Mouse (Mus musculus) layer of hippocampus, adult 6 months (tissue): ENCODE measurements around the gene Commd3. TPM values are rescaled to one million over a fixed set of nuclear protein-coding genes. Genes with fewer than 3 reads are reported as not detected.

ENCODE experiments used
- long read RNA-seq, 2 experiments: library from polyadenylated mRNA; unstranded; transcript quantifications; one replicate each; pipeline ENCODE4 v2.0.0; 2019 to 2020
- polyA plus RNA-seq: library from polyadenylated mRNA; unstranded; fragments of <200 nt; fragmentation: Nextera tagmentation; gene quantifications from 2 replicates; pipeline ENCODE4 v1.2.3, GENCODE M21; 2021

Commd3 gene
- 182 and 206 TPM in 2 replicates for polyA plus RNA-seq
- long read RNA-seq, experiment 1, transcript Commd3-201 (8 exons, 935 nt) = major isoform, 136 of 148 reads
- long read RNA-seq, experiment 1, partial matches to known transcripts = 4 of 148 reads
- long read RNA-seq, experiment 1, other reads (novel, unspliced or antisense) = 7 of 148 reads
- long read RNA-seq, experiment 2, transcript Commd3-201 (8 exons, 935 nt) = major isoform, 50 of 61 reads
- long read RNA-seq, experiment 2, partial matches to known transcripts = 0 of 61 reads
- long read RNA-seq, experiment 2, other reads (novel, unspliced or antisense) = 10 of 61 reads

GRCm38 (mm10) chr2:18672133-18672765 lies at the start of gene Commd3:
TSS of gene Commd3 (plus strand) at chr2:18672384.

DNA sequence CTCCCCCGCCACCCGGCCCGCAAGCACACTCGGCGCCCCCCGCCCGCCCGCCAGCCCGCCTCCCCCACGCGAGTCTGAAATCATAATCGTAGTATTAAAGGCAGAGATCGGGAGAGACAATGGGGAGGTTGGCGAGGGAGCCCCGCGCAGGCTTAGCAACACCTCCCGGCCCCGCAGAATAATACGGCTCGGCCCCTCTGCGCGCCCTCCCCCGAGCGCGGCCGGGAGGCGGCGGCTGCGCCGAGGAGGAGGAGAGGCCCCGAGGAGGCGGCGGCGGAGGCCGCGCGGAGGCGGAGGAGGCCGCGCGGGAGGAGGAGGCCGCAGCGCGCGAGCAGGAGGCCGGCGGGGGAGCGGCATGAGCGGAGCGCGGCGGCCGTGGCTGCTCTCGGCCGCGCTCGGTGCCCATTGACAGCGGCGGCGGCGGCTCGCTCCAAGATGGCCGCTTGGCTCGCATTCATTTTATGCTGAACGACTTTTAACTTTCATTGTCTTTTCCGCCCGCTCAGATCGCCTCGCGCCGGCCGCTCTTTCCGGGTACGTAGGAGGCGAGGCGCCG lies 4.8 kb downstream of the Commd3 start, which contains the start of gene Bmi1:
TSS of gene Bmi1 (plus strand) at position 83 of the 556 bp plus-strand sequence.

DNA sequence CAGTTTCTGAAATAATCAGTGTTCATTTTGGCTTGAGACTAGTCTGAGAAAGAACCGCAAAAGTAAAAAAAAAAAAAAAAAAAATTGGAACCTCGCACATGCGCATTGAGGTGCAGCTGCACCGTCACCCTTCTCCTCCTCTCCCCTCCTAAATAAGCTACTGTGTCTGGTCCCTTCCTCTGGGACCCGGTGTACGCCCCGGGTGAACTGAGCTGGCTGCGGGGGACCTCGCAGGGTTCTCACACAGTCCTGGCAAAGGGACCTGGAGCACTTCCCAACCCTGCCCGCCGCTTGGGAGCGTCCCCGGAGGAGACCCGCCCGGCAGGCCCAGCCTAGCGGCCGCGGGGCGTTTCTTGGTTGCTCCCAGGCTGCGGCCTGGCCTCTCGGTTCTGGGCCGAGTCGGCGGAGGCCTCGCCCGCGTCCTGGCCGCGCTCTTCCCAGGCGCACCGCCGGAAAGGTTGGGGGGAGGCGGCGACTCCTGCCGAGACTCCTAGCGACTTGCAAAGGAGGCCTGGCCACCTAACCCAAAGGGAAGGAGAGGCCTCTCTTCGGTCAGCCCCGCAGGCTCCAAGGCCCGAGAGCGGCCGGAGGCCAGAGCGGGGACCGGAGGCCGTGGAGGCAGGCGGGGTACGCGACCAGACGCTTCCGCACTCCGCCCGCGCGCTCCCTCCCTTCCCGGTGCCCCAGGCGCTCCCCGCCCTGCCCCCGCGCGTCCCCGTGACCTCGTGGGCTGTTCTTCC lies 21.9 kb downstream of the Commd3 start, which contains the start of gene Spag6:
TSS of gene Spag6 (plus strand) at position 162 of the 740 bp plus-strand sequence.

Other genes starting within 250 kb of the Commd3 start
- 7.9 and 8.2 TPM in 2 replicates for gene Bmi1, start 4.6 kb downstream of the Commd3 start, polyA plus RNA-seq
- 3.4 TPM in 2 replicates for gene Spag6, start 21.6 kb downstream of the Commd3 start, polyA plus RNA-seq